Mouse (Mus musculus): ENCODE measurements around the gene Dgkg. TPM values are rescaled to one million over a fixed set of nuclear protein-coding genes. Genes with fewer than 3 reads are reported as not detected.

The Dgkg gene
- polyA plus RNA-seq, 1 experiment: not detected

DNA sequence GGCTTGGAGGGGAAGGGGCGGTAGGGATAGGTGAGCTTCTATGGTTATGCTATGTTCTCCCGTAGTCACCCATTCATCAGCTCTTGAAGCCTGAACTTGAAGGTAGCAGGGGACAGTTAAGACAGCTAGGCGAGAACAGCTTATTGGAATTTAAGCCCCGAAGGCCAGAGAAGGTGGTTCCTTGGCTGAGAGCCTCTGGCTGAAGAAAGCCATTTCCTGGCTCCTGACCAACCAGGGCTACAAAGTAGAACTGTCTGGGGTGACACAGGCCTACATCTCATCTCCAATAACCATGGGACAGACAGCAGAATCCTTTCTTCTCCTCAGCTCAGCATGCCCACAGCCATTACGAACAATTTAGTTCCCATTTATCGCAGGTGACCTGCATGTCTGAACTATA is 125.2 kb downstream of the Dgkg start:
- Histone ChIP-seq H3K4me3 (ENCODE audit: insufficient read depth, low read depth, low read length) (no peak overlapping the region), H3K27ac (ENCODE audit: insufficient read depth, low read depth, low read length) (no peak overlapping the region), H3K4me1 (ENCODE audit: control insufficient read depth, insufficient read depth, low read length) (peaks cover 2% of the 10 kb centered on the region; the same call in 1 of the 2 replicates)
- WGBS: 71% methylated on average over 6 of the region's 6 CpGs
- TF ChIP-seq POLR2A (IDR thresholded peaks at IDR 0.05; ENCODE audit: insufficient read depth, low read depth, low read length): no peak
- TF ChIP-seq CTCF (IDR thresholded peaks at IDR 0.05; ENCODE audit: insufficient read depth, low read depth, low read length): no peak

DNA sequence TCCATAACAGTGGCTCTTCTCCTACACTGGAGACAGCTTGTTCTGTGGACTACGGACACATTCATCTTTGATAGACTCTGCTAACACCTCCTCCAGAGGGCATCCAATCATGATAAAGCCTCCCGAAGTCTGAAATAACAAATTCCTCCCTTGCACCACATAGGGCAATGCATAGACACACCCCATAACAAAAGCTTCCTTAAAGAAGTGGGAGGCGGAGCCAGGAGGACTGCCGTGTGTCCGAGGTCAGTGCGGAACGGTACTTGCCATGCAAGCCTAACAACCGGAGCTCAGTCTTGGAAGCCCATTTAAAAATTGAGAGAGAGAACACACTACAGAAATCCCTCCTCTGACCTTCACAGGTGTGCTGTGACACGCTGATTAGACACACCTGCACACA is 126.0 kb downstream of the Dgkg start:
- TF ChIP-seq CTCF (IDR thresholded peaks at IDR 0.05; ENCODE audit: insufficient read depth, low read depth, low read length): no peak
- no peak for TF ChIP-seq POLR2A (IDR thresholded peaks at IDR 0.05; ENCODE audit: insufficient read depth, low read depth, low read length)
- 83% methylated on average over 9 of the region's 9 CpGs for WGBS
- Histone ChIP-seq H3K27ac (ENCODE audit: insufficient read depth, low read depth, low read length) (no peak overlapping the region), H3K4me1 (ENCODE audit: control insufficient read depth, insufficient read depth, low read length) (peaks cover 2% of the 10 kb centered on the region; the same call in 1 of the 2 replicates), H3K4me3 (ENCODE audit: insufficient read depth, low read depth, low read length) (no peak overlapping the region)

DNA sequence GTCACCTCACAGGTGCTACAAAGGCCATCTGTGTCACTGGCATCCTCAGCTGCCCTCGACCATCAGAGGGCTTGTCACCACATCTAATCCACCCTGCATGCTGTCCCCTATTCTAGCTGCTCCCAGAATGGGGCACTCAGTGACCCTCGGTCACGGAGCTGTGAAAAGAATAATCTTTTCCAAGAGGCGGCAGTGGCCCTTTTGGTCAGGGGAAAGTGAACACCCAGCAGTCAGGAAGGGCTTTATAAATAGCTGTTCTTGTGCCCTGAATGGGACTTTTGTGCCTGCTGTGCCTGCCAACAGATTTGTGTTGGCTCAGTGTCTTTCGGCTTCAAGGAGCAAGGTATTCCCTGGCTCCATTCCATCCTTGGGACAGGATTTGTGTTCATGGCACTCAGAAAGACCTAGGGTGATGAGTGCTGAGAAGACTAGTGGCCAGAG is 129.5 kb downstream of the Dgkg start:
- TF ChIP-seq POLR2A (IDR thresholded peaks at IDR 0.05; ENCODE audit: insufficient read depth, low read depth, low read length) (no peak), CTCF (IDR thresholded peaks at IDR 0.05; ENCODE audit: insufficient read depth, low read depth, low read length) (no peak)
- Histone ChIP-seq H3K27ac (ENCODE audit: insufficient read depth, low read depth, low read length) (no peak overlapping the region), H3K4me1 (ENCODE audit: control insufficient read depth, insufficient read depth, low read length) (peaks cover 2% of the 10 kb centered on the region; the same call in 1 of the 2 replicates), H3K4me3 (ENCODE audit: insufficient read depth, low read depth, low read length) (no peak overlapping the region)
- 50% methylated on average over 5 of the region's 5 CpGs for WGBS

DNA sequence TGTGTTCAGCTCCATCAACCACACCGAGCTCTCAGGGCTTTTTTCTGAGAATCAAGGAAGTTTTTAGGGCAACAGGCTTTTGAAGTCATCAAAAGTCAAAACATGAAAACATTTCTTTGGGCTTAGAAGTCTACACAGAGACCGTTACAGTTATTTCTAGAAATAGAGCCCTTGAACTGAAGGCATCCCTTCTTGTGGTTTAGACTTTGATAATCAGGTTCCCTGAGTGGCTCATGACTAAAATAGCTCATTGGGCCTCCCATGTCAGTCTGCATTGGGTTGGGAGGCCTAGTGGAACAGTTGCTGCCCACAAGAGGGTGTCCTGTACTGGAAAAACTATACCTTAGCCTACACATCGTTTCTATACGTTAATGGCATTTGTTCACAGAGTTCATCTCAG is 130.6 kb downstream of the Dgkg start:
- Histone ChIP-seq H3K27ac (ENCODE audit: insufficient read depth, low read depth, low read length) (no peak overlapping the region), H3K4me1 (ENCODE audit: control insufficient read depth, insufficient read depth, low read length) (peaks cover 2% of the 10 kb centered on the region; the same call in 1 of the 2 replicates), H3K4me3 (ENCODE audit: insufficient read depth, low read depth, low read length) (no peak overlapping the region)
- 92% methylated on average over 4 of the region's 4 CpGs for WGBS
- TF ChIP-seq POLR2A (IDR thresholded peaks at IDR 0.05; ENCODE audit: insufficient read depth, low read depth, low read length) (no peak), CTCF (IDR thresholded peaks at IDR 0.05; ENCODE audit: insufficient read depth, low read depth, low read length) (no peak)

DNA sequence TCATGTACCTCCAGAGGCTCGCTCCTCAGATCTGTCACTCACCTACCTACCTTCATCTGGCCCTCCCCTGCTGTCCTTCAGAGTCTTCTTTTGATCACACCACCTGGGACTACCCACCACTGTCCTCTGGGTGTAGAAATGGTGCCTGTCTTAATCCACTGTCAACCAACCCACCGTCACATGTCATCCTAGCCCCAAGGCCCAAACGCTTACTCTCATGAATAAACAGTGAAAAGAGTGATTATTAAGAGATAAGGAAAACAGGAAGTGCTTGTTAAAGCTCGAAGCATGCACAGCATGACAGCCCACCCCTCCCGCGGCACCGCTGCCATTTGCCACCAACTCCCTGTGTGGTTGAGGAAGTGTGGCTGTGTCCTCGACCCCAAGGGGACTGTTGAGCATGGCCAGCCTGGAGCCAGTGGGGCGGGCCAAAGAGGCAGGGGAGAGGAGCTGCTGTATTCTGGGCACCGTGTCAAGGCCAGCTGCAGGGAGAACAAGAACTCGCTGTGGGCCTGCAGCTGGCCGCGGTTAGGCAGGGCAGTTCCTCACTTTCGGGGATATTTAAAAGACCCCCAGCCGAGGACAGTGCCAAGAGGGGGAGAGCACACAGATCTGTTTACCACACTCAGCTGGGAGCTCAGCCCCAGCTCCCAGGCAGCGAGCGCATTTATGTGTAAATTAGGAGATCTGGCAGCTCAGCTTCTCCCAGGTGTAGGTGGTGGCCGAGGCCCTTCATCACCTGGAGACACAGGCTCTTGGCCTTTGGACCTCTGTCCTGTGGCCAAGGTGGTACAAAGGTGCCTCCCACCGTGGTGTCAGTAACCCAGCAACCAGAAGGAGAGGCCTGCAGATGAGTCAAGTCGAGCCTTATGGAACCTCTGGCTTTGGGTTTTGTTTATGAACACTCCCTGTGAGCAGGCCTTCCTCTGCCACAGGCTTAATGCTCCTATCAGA is 139.3 kb downstream of the Dgkg start:
- H3K4me1 ChIP-seq (ENCODE audit: control insufficient read depth, insufficient read depth, low read length): peaks cover 16% of the 10 kb centered on the region
- 31% methylated on average over 20 of the region's 20 CpGs for WGBS
- H3K4me3 ChIP-seq (ENCODE audit: insufficient read depth, low read depth, low read length): no peak overlapping the region
- TF ChIP-seq CTCF (IDR thresholded peaks at IDR 0.05; ENCODE audit: insufficient read depth, low read depth, low read length): no peak
- H3K27ac ChIP-seq (ENCODE audit: insufficient read depth, low read depth, low read length): peak overlapping the region; percentile 15; the same call in 1 of the 2 replicates

DNA sequence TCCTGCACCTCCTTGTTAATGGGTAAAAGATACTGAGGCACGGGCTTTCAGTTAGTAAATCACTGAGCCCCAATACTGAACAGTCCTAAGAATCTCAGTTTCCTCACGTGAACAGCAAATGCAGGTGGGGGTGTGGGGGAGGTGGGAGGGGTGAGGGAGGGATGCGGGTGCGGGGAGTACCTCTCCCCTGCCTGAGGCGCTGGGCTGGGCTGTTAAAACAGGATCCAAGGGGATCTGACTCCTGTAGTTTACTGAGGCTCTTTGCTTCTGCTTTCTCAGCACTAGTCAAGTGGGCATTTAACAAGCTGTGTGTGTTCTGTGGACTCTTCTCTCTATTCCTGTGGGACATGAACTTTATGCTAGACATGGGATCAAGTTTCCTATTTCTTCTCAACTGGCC is 141.5 kb downstream of the Dgkg start:
- peaks cover 16% of the 10 kb centered on the region for H3K4me1 ChIP-seq (ENCODE audit: control insufficient read depth, insufficient read depth, low read length)
- WGBS: 63% methylated on average over 5 of the region's 5 CpGs
- H3K4me3 ChIP-seq (ENCODE audit: insufficient read depth, low read depth, low read length): no peak overlapping the region
- no peak overlapping the region for H3K27ac ChIP-seq (ENCODE audit: insufficient read depth, low read depth, low read length)
- no peak for TF ChIP-seq POLR2A (IDR thresholded peaks at IDR 0.05; ENCODE audit: insufficient read depth, low read depth, low read length)
- no peak for TF ChIP-seq CTCF (IDR thresholded peaks at IDR 0.05; ENCODE audit: insufficient read depth, low read depth, low read length)

DNA sequence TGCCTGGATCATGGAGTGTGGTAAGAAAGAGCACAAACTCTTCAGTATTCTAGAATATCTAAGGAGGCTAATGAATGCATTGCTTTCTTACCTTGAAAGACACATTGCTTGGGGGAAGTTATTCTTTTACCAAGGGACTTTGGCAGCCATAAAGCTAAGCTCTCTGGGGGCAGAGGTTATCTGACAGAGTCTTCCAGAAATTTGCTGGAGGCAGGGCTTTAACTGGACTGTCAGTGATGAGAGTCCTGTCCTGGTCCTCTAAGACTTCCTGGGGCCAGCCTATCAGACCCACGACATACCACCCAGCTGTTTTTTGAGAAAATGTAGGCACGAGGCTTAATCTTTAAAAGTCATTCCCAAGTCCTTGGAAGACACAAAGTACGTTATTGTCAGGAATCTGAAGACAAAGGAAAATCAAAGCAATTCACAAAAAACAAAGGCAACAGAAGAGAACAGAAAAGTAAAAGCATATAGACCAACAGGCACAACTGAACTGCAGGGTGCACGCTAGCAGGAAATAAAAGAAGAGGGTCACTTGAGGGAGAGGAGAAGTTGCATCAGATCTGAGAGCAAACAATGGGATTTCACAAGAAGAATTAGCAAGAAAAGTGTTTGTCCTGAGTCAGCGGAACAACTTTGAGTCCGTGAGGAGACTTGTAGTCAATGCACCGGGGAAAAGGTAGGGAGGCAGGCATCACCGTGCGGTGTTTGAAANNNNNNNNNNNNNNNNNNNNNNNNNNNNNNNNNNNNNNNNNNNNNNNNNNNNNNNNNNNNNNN is 146.0 kb downstream of the Dgkg start:
- H3K4me1 ChIP-seq (ENCODE audit: control insufficient read depth, insufficient read depth, low read length): peaks cover 8% of the 10 kb centered on the region
- H3K27ac ChIP-seq (ENCODE audit: insufficient read depth, low read depth, low read length): no peak overlapping the region
- no peak overlapping the region for H3K4me3 ChIP-seq (ENCODE audit: insufficient read depth, low read depth, low read length)
- no peak for TF ChIP-seq POLR2A (IDR thresholded peaks at IDR 0.05; ENCODE audit: insufficient read depth, low read depth, low read length)
- no peak for TF ChIP-seq CTCF (IDR thresholded peaks at IDR 0.05; ENCODE audit: insufficient read depth, low read depth, low read length)
- WGBS: 80% methylated on average over 9 of the region's 9 CpGs

DNA sequence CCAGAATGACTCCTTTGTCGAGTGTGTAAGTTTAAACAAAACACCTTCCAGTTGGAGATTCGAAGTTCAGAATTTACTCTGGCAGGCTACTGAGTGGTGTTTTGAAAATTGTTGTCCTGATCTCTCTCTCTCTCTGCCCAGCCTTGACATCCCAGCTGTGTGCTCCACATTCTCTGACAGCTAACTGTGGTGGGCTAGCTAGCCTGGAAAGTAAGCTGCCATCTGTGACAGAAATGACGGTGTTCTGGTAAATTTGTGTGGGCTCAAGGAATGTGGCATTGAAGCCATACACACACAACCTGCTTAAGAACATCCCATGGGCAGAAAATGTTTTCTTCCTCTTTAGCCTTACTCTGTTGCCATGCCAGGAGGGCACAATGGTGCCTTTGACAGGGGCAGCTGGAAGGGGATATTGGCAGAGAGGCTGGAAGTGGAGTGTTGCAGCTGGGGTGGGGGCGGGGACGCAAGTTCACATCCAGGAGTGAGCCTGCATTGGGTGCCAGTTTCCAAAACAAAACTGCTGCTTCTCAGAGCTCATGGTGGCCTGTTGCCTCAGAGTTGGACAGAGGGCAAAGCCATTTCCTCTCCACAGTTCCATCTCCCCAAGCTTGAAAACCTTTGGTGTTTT is 148.0 kb downstream of the Dgkg start:
- peaks cover 20% of the 10 kb centered on the region for H3K4me1 ChIP-seq (ENCODE audit: control insufficient read depth, insufficient read depth, low read length)
- 0 out of 2 replicates have a peak overlapping the region, but pooled peaks have one; percentile 1 for H3K27ac ChIP-seq (ENCODE audit: insufficient read depth, low read depth, low read length)
- 28% methylated on average over 5 of the region's 5 CpGs for WGBS
- H3K4me3 ChIP-seq (ENCODE audit: insufficient read depth, low read depth, low read length): no peak overlapping the region
- TF ChIP-seq POLR2A (IDR thresholded peaks at IDR 0.05; ENCODE audit: insufficient read depth, low read depth, low read length) (no peak), CTCF (IDR thresholded peaks at IDR 0.05; ENCODE audit: insufficient read depth, low read depth, low read length) (no peak)

Measured in olfactory bulb, adult 2 months (tissue).